Mouse (Mus musculus) myocyte (in vitro differentiated cells): ENCODE data around the gene Cgnl1.

Source experiments
- POLR2AphosphoS2 ChIP-seq: IDR thresholded peaks from one replicate; pipeline ENCODE4 v1.6.1; 2011; ENCODE audit warnings: low read depth, control low read depth; ENCODE audit not compliant: insufficient read length
- USF1 ChIP-seq: IDR thresholded peaks from one replicate; pipeline ENCODE4 v1.6.1; 2011; ENCODE audit warnings: low read depth, mild to moderate bottlenecking, control low read depth, moderate library complexity

GRCm38 (mm10) chr9:71657199-71657598, 114.2 kb downstream of the Cgnl1 start:
- no peak for TF ChIP-seq POLR2AphosphoS2
- no peak for TF ChIP-seq USF1
